Mouse (Mus musculus): ENCODE results near the gene Mettl11b. TPM values are rescaled to one million over a fixed set of nuclear protein-coding genes. Genes with fewer than 3 reads are reported as not detected.
"Not testable (repeated sequence)": the region's sequence is repeated elsewhere in the genome, so short reads cannot be mapped to it uniquely, and the experiment has no call there.

The Mettl11b gene
- total RNA-seq (2021): 1 to 10 TPM; 4.1 to 6.2 TPM
- long read RNA-seq, experiment 1, partial matches to known transcripts: 0 of 3 reads
- long read RNA-seq, experiment 1, other reads (novel, unspliced or antisense): 2 of 3 reads
- long read RNA-seq, experiment 2, partial matches to known transcripts: 0 of 8 reads
- long read RNA-seq, experiment 2, other reads (novel, unspliced or antisense): 4 of 8 reads

GRCm38 (mm10) chr1:163725106-163725759 lies at the start of gene Mettl11b:
Gene Mettl11b, minus strand, starts transcription at chr1:163725232.
- peak; percentile 13 for DNase-seq
- intact Hi-C loops (cut with DNase I; ENCODE audit: low total_unique reads): no loop called here

- no peak for DNase-seq
- intact Hi-C loops (cut with DNase I; ENCODE audit: low total_unique reads): no loop called here
Observed at GRCm38 (mm10) chr1:163757462-163758207, 32.6 kb upstream of the Mettl11b start.

GRCm38 (mm10) chr1:163751360-163751992 lies 26.4 kb upstream of the Mettl11b start:
- DNase-seq: no peak
- intact Hi-C loops (cut with DNase I; ENCODE audit: low total_unique reads): no loop called here

GRCm38 (mm10) chr1:163737239-163737533 lies 12.2 kb upstream of the Mettl11b start:
- intact Hi-C loops (cut with DNase I; ENCODE audit: low total_unique reads): no loop called here
- DNase-seq: no peak

GRCm38 (mm10) chr1:163736441-163737238 lies 11.6 kb upstream of the Mettl11b start:
- DNase-seq: no peak
- intact Hi-C loops (cut with DNase I; ENCODE audit: low total_unique reads): no loop called here

- DNase-seq; intact Hi-C loops (cut with DNase I; ENCODE audit: low total_unique reads): not testable (repeated sequence)
Observed at GRCm38 (mm10) chr1:163731166-163731565, 6.1 kb upstream of the Mettl11b start.

- intact Hi-C loops (cut with DNase I; ENCODE audit: low total_unique reads): no loop called here
- no peak for DNase-seq
Observed at GRCm38 (mm10) chr1:163723913-163724312, 1.1 kb downstream of the Mettl11b start.

GRCm38 (mm10) chr1:163708618-163709017 lies 16.4 kb downstream of the Mettl11b start:
- no peak for DNase-seq
- intact Hi-C loops (cut with DNase I; ENCODE audit: low total_unique reads): no loop called here

GRCm38 (mm10) chr1:163700571-163700970 lies 24.5 kb downstream of the Mettl11b start:
- no peak for DNase-seq
- intact Hi-C loops (cut with DNase I; ENCODE audit: low total_unique reads): no loop called here

- no peak for DNase-seq
- intact Hi-C loops (cut with DNase I; ENCODE audit: low total_unique reads): no loop called here
Observed at GRCm38 (mm10) chr1:163699702-163700101, 25.3 kb downstream of the Mettl11b start.

GRCm38 (mm10) chr1:163691860-163692259 lies 33.2 kb downstream of the Mettl11b start:
- intact Hi-C loops (cut with DNase I; ENCODE audit: low total_unique reads): no loop called here
- no peak for DNase-seq

GRCm38 (mm10) chr1:163682935-163683430 lies 42.0 kb downstream of the Mettl11b start:
- intact Hi-C loops (cut with DNase I; ENCODE audit: low total_unique reads): no loop called here
- DNase-seq: no peak

GRCm38 (mm10) chr1:163682127-163682526 lies 42.9 kb downstream of the Mettl11b start:
- DNase-seq: no peak
- intact Hi-C loops (cut with DNase I; ENCODE audit: low total_unique reads): no loop called here

- DNase-seq: no peak
- intact Hi-C loops (cut with DNase I; ENCODE audit: low total_unique reads): no loop called here
Observed at GRCm38 (mm10) chr1:163672866-163673265, 52.2 kb downstream of the Mettl11b start.

GRCm38 (mm10) chr1:163671326-163671725 lies 53.7 kb downstream of the Mettl11b start:
- DNase-seq: peak; percentile 12
- intact Hi-C loops (cut with DNase I; ENCODE audit: low total_unique reads): no loop called here

GRCm38 (mm10) chr1:163670702-163671101 lies 54.3 kb downstream of the Mettl11b start:
- intact Hi-C loops (cut with DNase I; ENCODE audit: low total_unique reads): no loop called here
- DNase-seq: no peak

GRCm38 (mm10) chr1:163669936-163670335 lies 55.1 kb downstream of the Mettl11b start:
- intact Hi-C loops (cut with DNase I; ENCODE audit: low total_unique reads): no loop called here
- DNase-seq: no peak

- DNase-seq: no peak
Observed at GRCm38 (mm10) chr1:163662416-163662815, 62.6 kb downstream of the Mettl11b start.

GRCm38 (mm10) chr1:163658535-163658928 lies 66.5 kb downstream of the Mettl11b start:
- intact Hi-C loops (cut with DNase I; ENCODE audit: low total_unique reads): no loop called here
- DNase-seq: no peak

More at GRCm38 (mm10) chr1:163662416-163662815, 62.6 kb downstream of the Mettl11b start:
- intact Hi-C loops (cut with DNase I; ENCODE audit: low total_unique reads): no loop called here
